Mouse (Mus musculus) induced T-regulatory cell, adult 2 months (primary cell): ENCODE measurements around the gene Actr5.

Source experiments
- DNase-seq: peaks from one replicate; pipeline ENCODE4 v3.0.0-alpha.2; 2012; ENCODE audit warnings: low read depth

Actr5 gene

DNA sequence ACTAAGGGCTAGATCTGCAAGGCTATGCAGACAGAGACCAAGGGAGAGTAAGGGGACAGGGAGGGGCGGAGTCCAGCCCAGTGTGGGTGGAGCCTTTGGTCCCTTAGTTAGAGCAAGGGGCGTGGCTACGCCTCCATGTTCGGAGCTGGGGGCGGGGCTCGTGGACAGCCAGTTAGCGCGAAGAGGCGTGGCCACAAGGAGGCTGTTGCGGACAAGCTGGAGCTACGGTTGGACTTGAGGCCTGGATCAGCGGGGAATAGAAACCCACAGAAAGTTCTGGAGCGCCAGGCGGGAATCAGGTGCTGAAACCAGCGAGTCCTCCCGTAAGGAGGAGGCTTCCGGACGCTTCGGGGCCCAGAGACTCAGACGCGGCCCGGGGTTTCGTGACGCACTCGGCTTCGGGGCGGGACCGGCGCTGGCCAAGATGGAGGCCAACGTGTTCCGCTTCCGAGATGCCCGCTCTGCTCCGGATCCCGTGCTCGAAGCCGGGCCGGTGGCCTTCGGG, at the start of gene Actr5:
TSS of gene Actr5 (plus strand) at position 171 of the 505 bp plus-strand sequence.
- peak; percentile 98 for DNase-seq

DNA sequence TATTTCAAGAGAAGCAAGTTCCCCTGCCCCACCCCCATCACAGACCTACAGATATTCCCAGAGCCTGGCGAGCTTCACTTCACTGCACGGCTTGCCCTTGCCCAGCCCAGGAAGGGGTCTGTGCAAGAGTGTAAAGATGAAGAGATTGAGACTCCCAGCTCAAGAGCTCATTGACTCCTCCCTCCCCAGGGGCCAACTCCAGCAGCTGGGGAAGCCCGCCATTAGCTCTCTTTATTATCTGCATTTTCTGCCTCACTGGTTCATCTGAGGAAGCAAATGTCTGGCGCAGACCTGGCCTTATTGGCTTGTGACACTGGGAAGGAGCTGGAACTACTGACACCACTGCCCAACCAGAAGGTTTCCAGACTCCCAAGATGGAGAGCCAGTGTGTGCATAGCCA, 44.7 kb upstream of the Actr5 start:
- DNase-seq = no peak

DNA sequence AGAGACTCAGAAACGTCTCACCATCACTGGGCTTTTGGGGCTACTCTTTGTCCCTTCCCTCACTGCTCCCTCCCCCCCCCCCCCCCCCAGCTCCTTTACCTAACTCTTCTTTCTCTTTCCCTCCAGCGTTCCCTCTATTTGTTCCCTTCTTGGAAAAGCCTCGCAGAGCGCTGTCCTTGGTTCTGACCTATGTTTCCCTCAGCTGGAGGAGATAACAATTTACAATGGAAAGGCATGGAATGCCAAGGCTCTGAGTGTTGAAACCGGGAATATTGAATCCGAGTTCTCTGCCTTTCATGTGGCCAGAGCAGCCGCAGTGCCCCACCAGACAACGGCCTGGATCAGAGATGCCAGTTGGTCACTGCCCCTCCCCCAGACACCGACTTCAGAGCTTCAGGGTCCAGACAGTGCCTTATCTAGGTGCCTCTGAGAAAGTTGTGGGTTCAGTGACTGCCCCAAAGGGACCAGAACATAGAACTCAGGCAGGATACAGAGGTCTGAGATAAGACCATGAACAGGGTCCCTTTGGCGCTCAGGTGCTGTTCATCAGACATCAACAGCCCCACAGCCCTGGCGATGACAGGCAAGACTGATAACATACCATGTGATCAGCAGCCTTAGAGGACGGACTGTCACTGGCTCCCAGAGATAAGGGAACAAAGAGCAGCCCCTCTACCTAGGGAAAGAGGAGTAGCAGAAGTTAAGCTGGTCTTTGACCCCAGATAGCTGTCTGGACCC, 39.9 kb upstream of the Actr5 start:
- DNase-seq = no peak

DNA sequence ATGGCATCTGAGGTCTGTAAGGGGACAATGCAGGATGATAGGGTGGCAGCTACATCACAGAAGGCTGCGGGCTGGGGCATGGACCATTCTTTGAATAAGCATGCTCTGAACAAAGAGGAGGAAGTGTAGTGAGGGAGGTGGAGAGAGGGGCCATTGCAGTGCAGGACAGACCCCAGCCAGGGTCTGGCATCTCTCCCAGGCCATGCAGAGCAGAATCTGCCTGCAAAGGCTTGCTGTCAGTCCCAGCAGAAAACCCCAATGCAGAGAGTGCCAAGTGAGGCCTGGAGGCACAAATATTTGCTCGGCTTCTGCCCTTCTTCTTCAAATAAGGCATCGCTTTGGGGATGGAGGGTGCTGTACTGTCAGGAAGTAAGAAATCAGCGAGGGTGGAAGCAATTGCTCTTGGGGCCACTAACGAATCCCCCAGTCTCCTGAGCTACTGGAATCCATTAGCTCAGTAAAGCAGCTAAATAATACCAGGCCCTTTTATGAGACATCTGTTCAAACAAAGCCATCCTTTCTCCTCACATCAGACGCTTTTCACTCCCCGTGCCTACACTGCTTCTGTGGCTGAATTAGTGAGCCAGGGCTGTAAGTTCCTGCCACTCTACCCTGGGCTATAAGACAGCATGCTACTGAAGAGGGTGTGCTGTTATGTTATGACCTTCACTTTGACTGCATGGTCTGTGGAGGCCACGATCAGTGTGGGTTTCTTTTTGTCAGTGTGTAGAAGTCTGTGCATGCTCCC, 36.0 kb upstream of the Actr5 start:
- no peak for DNase-seq

DNA sequence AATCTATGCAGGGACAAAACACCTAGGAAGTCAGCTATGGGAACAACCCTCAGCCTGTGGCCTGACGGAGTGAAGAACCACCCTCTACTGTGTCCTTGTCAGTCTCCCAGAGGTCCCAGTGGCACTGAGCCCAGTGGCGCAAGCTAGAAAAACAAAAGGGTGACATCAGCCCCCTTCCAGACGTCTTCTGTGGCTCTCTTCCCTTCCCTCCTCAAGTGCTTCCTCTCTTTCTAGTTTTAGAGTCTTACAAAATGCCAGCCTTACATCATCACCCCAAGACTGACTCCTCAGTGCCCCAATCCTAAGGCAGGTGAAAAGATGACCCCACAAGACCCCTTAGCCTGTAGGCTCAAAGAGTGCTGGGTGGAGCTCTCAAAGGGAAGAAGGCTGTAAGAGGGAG, 34.2 kb upstream of the Actr5 start:
- no peak for DNase-seq

DNA sequence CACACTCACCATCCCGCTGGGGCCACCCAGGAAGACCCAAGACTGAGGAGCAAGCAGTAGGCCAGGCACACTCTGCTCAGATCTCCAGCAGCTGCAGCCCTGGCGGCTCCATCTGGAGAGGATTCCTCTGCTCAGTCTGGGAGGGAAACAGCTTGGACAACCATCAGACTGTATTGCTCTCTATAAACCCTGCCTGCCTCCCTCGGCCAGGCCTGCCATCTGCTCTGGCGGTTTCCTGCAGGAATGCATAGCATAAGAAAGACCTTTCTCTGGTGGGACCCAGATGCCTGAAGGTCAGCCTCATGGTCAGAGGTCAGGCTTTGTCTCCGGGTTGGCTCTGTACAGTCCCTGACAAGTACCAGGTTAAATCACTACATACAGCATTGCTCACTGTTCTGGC, 33.4 kb upstream of the Actr5 start:
- no peak for DNase-seq

DNA sequence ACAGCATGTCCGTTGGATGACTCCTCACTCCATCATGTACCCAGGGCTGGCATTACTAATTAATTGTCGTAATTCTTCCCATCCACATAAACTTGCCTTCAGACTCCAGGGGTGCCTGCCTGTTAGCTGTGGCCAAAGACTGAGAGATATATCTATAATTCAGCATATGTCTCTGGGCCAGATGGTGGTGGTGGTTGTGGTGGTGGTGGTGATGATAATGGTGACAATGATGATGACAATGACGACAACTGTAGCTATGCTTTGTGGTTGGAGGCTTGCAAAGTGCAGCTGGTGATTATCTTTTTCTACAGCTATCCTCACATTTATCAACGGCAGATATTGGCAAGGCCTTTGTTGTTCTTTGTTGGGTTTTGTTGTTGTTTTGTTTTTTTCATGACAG, 31.3 kb upstream of the Actr5 start:
- DNase-seq = no peak

DNA sequence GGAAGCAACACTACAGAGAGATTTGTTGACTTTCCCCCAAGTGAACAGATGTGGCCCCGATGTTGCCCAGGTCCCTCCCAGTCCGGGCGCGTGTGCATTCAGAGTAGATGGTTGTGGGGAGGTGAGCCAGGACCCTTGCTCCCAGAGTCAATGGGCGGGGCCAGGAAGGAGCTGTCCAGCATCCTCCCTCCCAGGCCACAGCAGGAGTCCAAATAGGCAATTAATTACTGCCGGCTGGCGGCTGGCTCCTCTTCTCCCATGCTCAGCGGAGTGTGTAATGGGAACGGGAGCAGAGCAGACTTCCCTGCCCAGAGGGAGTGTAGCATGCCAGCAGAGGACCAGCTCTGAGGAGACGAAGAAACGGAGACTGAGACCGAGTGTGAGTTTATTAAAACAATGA, 29.6 kb upstream of the Actr5 start:
- DNase-seq = no peak

DNA sequence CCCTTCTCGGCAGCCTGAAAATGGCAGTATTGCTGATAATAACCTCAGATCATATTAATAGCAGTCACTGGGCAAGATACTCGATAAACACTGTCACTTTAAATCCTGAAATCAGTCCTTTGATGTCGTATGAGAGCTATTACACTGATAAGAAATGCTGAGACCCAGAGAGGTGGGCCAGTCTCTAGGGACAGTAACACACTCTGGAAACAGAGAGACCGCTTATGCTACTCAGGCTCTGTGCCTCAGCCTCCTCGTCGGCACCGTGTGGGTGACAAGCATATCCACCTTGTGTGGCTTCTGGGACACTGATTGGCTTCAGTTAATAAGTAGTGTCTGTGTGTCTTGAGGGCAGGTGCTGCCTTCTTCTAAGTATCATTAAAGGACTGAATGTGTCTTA, 29.1 kb upstream of the Actr5 start:
- DNase-seq = no peak

DNA sequence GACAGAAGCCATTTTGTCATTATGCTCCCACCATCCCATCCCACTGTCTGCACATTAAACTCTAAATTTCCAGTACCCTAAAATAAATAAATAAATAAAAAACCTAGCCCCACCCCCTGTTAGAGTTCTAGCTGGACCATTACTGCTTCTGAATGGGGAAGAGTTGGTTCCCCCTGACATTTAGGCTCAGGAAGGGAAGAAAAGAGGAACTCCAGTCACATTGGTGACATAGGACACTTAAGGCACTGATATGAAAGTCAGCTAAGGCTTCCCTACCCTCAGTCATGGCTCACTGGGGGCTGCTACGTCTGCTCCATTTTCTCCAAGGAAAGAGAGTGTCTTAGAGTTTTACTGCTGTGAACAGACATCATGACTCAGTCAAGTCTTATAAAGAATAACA, 27.9 kb upstream of the Actr5 start:
- no peak for DNase-seq

DNA sequence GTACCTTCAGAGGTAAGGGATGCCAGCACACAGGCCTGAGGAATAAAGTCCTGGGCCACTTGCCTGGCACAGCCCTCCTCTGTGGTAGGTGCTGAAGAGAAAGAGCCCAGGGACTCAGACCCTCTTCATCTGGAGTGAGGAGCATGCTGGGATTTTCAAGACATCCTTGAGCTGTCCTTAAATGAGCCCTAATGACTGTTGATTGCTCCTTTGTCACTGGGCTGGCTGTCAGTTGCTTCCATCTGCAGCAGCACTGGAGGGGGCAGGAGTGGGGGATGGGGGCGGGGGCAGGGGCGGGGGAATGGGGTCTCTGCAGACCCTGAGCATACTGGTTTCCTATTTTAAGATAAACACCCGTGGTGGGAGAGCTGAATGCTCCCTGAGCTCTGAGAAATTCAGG, 24.2 kb upstream of the Actr5 start:
- no peak for DNase-seq

DNA sequence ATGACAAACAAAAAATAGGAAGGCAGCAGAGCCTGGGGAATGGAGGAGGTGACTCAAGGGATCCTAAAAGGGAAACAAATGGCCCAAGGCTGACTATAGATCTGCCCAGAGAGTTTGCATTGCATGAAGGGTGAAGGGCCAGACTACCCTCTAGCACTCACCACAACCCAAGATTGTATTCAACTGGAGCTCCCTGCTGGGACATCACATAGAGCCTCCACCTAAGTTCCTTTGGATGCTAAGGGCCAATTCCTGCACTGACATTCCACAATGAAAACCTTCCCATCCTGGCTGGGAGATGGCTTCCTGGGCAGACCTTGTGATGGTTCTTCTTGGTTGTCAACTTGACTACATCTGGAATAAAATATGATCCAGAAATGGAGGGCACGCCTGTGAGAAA, 23.4 kb upstream of the Actr5 start:
- no peak for DNase-seq

DNA sequence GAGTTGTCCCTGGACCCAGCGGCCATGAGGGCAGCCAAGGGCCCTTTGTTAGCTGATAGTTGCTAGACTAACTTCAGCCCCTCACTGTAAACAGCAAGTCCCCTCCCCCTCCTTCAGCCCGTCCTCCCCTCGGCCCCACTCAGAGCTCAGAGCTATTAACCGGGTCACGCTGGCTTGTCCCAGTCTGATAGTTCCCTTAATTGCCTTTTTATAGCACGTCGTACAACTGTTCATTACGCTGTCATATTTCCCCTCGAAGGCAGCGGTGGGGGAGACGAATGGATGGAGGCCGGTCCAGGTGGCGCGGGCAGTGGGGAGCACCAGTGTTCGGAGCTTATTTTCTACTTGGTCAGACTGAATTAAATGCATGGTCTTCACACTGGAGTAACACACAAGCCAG, 22.0 kb upstream of the Actr5 start:
- no peak for DNase-seq

DNA sequence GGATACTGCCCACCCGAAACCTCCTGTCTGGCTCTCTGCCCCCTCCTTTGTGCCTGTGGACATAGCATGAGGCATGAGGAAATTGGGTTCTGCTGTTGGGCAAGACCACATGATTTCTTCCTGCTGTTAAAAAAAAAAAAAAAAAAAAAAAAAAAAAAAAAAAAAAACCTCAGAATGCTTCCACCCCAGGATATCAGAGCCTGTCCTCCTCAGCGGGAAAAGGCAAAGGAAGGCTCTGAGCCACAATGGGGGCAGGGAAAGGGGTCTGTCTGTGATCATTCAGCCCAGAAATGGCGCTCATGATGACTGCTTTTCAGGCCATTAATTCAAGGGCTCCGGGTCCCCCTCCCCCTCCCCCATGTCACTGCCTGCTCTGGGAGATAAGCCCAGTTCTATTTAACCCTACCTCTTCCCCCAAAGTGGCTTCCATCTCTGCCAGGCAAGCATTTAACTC, 18.1 kb upstream of the Actr5 start:
- peak; percentile 5 for DNase-seq

DNA sequence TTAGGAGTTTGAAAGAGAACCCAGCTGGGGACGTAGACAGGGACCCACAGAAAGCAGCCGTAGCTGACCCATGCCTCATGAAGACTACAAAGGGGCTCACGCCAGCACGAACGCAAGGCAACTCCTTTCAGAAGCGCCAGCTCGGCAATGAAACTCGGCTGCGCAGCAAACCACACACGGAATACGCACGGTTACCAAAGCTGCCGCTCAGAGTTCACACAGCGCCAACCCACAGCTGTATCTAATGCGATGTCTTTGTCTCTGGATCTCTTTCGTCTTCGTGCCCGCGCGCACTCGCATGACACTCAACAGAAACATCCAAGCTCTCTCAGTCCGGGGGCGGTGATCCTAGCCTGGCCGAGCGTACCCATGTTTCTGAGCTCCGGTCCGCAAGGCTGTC, 15.0 kb upstream of the Actr5 start:
- DNase-seq = no peak

DNA sequence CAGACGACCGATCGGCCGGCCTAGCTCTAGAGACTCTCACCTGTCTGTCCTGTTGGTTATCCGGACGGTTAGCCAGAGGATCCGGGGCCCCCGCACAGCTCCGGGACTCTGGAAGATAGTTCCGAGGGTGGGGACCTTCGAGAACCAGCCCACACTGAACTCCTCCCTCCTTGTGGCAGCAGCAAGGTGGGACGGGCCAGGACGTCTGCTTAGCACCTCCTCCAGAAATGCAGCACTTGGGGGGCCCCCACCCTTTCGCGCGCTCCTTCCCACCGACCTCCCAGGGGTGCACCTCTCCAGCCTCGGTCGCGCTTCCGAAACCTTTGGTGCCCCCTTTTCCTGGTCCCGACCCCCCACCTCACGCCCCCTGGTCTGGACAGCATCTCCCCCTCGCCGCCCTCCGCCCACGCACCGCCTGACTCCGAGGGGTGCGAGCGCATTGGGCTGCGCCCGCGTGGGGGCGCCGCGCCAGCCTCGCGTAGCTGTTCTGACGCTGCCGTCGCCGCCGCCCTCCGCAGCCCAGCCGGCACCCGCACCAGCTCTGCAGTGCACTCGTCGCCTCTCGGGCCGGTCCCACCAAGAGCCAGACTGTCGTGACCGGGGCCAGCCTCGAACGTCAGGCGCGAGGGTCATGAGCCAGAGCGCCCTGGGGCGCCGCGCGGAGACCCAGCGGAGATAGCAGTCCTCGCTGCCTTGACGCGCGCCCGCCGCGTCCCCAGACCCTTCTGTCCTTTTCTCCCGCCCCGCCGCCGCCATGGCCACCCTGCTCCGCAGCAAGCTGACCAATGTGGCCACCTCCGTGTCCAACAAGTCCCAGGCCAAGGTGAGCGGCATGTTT, 14.0 kb upstream of the Actr5 start, which contains the start of gene Slc32a1:
TSS of gene Slc32a1 (plus strand) at position 280 of the 838 bp plus-strand sequence.
- DNase-seq = no peak

DNA sequence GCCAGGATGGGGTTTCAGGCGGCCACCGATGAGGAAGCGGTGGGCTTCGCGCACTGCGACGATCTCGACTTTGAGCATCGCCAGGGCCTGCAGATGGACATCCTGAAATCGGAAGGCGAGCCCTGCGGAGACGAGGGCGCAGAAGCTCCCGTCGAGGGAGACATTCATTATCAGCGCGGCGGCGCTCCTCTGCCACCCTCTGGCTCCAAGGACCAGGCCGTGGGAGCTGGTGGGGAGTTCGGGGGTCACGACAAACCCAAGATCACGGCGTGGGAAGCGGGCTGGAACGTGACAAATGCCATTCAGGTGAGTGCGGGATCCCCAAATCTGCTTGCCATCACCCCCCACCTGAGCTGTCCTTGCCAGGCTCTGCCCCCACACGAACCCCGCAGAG, 13.4 kb upstream of the Actr5 start:
- DNase-seq = no peak

DNA sequence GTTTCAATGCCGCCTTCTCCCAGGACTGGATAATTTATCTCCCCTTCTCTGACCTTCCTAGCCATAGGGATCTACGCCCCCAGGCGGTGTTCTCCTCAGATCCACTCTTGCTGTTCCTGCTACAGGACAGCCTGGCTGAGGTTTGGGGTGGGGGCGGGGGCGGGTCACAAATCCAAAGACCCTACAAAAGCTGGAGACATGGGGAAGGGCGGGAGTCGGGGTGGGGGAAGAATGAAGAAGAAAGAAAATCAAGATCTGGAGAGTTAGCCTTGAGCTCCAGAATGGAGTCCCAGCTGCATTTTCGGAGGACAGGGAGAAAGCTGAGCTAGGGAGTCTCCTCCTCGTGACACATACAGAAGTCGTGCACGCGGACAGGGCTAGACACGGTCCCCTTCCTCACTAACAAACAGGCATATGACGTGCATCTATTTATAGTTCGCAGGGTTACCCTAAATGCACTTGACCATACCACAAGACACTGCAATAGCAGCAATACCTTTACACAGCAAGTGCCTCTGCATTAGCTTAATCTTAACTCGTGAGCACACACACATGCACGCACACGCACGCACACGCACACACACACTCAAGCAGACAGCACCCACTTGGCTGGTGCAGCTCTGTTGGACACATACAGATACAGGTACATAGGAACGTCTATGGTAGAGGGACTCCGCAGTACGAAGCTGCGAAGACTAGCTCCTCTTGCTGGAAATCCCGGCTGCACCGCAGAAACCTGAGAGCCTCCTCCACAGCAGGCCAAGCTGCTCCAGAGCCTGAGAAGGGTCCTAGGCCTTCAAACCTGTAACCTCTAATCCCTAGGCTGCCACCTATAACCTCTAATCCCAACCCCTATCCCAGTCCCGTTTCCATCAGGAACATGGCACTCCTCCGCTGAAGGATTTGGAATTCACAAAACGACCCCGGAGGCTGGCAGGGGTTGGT, 12.7 kb upstream of the Actr5 start:
- peak; percentile 45 for DNase-seq

DNA sequence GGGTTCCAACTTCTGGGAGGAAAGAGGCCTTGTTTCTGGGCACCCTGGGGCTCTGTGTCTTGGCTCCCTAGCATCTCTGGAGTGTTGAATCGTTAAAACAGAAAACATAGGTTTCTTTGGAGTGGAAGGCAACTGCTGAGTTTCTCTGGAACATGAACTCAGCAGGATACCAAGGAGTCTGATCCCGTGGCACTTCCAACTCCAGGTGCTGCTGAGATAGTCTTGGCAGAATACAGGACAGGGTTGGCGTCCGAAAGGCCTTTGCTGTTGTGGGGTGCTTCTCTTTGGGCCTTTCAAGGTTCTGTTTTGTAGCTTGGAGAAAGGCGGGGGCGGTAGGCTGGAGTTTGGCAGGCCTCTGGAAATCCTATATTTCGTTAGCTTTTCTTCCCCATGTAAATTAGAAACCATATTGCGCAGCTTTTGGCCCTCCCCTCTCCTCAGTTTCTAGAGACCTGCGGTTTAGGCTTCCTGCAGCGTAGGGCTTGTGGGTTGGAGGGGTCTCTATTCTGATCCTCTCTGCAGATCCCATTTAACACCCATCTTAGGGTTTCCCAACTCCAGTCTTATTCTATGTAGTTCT, 11.9 kb upstream of the Actr5 start:
- DNase-seq = no peak

DNA sequence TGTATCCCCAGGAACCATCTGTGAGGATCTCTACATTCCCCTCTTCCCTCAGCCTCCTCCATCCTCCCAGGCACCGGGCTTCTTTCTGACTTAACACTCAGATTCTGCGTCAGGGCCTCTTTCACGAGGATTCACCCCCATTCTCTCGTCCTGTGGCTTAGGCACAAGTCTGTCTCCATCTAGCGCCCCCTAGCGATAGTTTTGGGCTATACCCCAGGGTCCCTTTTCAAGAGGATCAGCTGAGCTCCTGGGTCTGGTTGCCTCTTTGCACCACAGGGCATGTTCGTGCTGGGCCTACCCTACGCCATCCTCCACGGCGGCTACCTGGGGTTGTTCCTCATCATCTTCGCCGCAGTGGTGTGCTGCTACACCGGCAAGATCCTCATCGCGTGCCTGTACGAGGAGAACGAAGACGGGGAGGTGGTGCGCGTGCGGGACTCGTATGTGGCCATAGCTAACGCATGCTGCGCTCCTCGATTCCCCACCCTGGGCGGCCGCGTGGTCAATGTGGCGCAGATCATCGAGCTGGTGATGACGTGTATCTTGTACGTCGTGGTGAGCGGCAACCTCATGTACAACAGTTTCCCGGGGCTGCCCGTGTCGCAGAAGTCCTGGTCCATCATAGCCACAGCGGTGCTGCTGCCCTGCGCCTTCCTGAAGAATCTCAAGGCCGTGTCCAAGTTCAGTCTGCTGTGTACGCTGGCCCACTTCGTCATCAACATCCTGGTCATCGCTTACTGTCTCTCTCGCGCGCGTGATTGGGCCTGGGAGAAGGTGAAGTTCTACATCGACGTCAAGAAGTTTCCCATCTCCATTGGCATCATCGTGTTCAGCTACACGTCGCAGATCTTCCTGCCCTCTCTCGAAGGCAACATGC, 10.9 kb upstream of the Actr5 start:
- peak; percentile 90 for DNase-seq
